ENCODE assay signal across 31 mouse cellular contexts in genomic region chr3:92568752-92569151, GRCm38 (mm10). TPM values are rescaled to one million over a fixed set of nuclear protein-coding genes. Genes with fewer than 3 reads are reported as not detected.
"Had no signal": no experiment of that assay in that cellular context is flagged by ENCODE, and none has a peak within 500 bp of the region (broad histone marks: within the 10 kb centered on the region; RNA-seq: fewer than 3 reads in every experiment).

No protein-coding gene starts in this region.

- H3K9ac ChIP-seq: liver, embryonic 13.5 days; midbrain, embryonic 12.5 days; midbrain, embryonic 15.5 days; neural tube, embryonic 13.5 days; stomach, embryonic 15.5 days had no signal

- H3K4me3 ChIP-seq: liver, embryonic 13.5 days; midbrain, embryonic 12.5 days; midbrain, embryonic 15.5 days; neural tube, embryonic 13.5 days; stomach, embryonic 15.5 days had no signal

- H3K4me2 ChIP-seq: liver, embryonic 13.5 days; midbrain, embryonic 12.5 days; midbrain, embryonic 15.5 days; neural tube, embryonic 13.5 days; stomach, embryonic 15.5 days had no signal

- H3K9me3 ChIP-seq: liver, embryonic 13.5 days; midbrain, embryonic 12.5 days; midbrain, embryonic 15.5 days; neural tube, embryonic 13.5 days; stomach, embryonic 15.5 days had no signal

- H3K36me3 ChIP-seq: liver, embryonic 13.5 days; midbrain, embryonic 12.5 days; midbrain, embryonic 15.5 days; neural tube, embryonic 13.5 days; stomach, embryonic 15.5 days had no signal

- H3K4me1 ChIP-seq: liver, embryonic 13.5 days; midbrain, embryonic 12.5 days; midbrain, embryonic 15.5 days; neural tube, embryonic 13.5 days; stomach, embryonic 15.5 days had no signal

- H3K27me3 ChIP-seq: liver, embryonic 13.5 days; midbrain, embryonic 12.5 days; midbrain, embryonic 15.5 days; neural tube, embryonic 13.5 days; stomach, embryonic 15.5 days had no signal

- ATAC-seq: hindbrain, postnatal 0 days; inflammation-experienced regulatory T-cells, adult 6 months; intestine, embryonic 16.5 days; midbrain, embryonic 15.5 days had no signal

- H3K27ac ChIP-seq: hindbrain, postnatal 0 days; liver, embryonic 13.5 days; macrophage; midbrain, embryonic 12.5 days; midbrain, embryonic 15.5 days; neural tube, embryonic 13.5 days; stomach, embryonic 15.5 days had no signal

- DNase-seq: kidney, adult 18-20 months; kidney, adult 9 months; kidney, postnatal 14 days; kidney, postnatal 4 days; layer of hippocampus, adult 9-11 months; liver, embryonic 13.5 days; retina, postnatal 1 day; right cerebral cortex, postnatal 25 days; thymus, postnatal 25 days had no signal

RNA-seq across cellular contexts. Expression of gene Ivl, which starts 4.8 kb away (rescaled TPM):
- total RNA-seq: hindbrain, postnatal 0 days; layer of hippocampus, adult 18-20 months; layer of hippocampus, postnatal 25 days; left cerebral cortex, adult 18-20 months; left cerebral cortex, postnatal 10 days; left cerebral cortex, postnatal 36 days; liver, adult 2 months; megakaryocyte, adult 5-6 weeks; neutrophil, adult 5-6 weeks had no signal
- polyA plus RNA-seq: hindbrain, postnatal 0 days; inflammation-experienced regulatory T-cells, adult 6 months; limb, embryonic 11.5 days; liver, adult 2 months; liver, embryonic 16.5 days; macrophage; midbrain, embryonic 12.5 days; midbrain, embryonic 15.5 days; neural tube, embryonic 13.5 days; small intestine, adult 2 months had no signal

RNA-seq across cellular contexts. Expression of gene Smcp, which starts 20.0 kb away (rescaled TPM):
- total RNA-seq: hindbrain, postnatal 0 days; layer of hippocampus, adult 18-20 months; layer of hippocampus, postnatal 25 days; left cerebral cortex, adult 18-20 months; left cerebral cortex, postnatal 10 days; left cerebral cortex, postnatal 36 days; liver, adult 2 months; megakaryocyte, adult 5-6 weeks; neutrophil, adult 5-6 weeks had no signal
- polyA plus RNA-seq: hindbrain, postnatal 0 days; inflammation-experienced regulatory T-cells, adult 6 months; kidney, embryonic 16.5 days; limb, embryonic 11.5 days; limb, embryonic 14.5 days; liver, adult 2 months; liver, embryonic 13.5 days; macrophage; midbrain, embryonic 12.5 days; midbrain, embryonic 15.5 days; neural tube, embryonic 13.5 days had no signal

RNA-seq across cellular contexts. Expression of gene 2310046K23Rik, which starts 34.4 kb away (rescaled TPM):
- total RNA-seq: hindbrain, postnatal 0 days; layer of hippocampus, adult 18-20 months; layer of hippocampus, postnatal 25 days; left cerebral cortex, adult 18-20 months; left cerebral cortex, postnatal 10 days; left cerebral cortex, postnatal 36 days; liver, adult 2 months; megakaryocyte, adult 5-6 weeks; neutrophil, adult 5-6 weeks had no signal
- polyA plus RNA-seq: hindbrain, postnatal 0 days; inflammation-experienced regulatory T-cells, adult 6 months; intestine, embryonic 16.5 days; kidney, embryonic 16.5 days; limb, embryonic 11.5 days; limb, embryonic 14.5 days; liver, adult 2 months; liver, embryonic 13.5 days; liver, embryonic 16.5 days; macrophage; midbrain, embryonic 12.5 days; midbrain, embryonic 15.5 days; neural tube, embryonic 13.5 days; small intestine, adult 2 months; stomach, embryonic 15.5 days; thymus, postnatal 0 days had no signal

RNA-seq across cellular contexts. Expression of gene 2210017I01Rik, which starts 38.5 kb away (rescaled TPM):
- total RNA-seq: hindbrain, postnatal 0 days; layer of hippocampus, adult 18-20 months; layer of hippocampus, postnatal 25 days; left cerebral cortex, adult 18-20 months; left cerebral cortex, postnatal 10 days; left cerebral cortex, postnatal 36 days; liver, adult 2 months; megakaryocyte, adult 5-6 weeks; neutrophil, adult 5-6 weeks had no signal
- polyA plus RNA-seq: hindbrain, postnatal 0 days; inflammation-experienced regulatory T-cells, adult 6 months; intestine, embryonic 16.5 days; kidney, embryonic 16.5 days; limb, embryonic 11.5 days; limb, embryonic 14.5 days; liver, adult 2 months; liver, embryonic 13.5 days; liver, embryonic 16.5 days; macrophage; midbrain, embryonic 12.5 days; midbrain, embryonic 15.5 days; neural tube, embryonic 13.5 days; small intestine, adult 2 months; stomach, embryonic 15.5 days; thymus, postnatal 0 days had no signal

RNA-seq across cellular contexts. Expression of gene Lce6a, which starts 52.7 kb away (rescaled TPM):
- total RNA-seq: hindbrain, postnatal 0 days; layer of hippocampus, adult 18-20 months; layer of hippocampus, postnatal 25 days; left cerebral cortex, adult 18-20 months; left cerebral cortex, postnatal 10 days; left cerebral cortex, postnatal 36 days; liver, adult 2 months; megakaryocyte, adult 5-6 weeks; neutrophil, adult 5-6 weeks had no signal
- polyA plus RNA-seq: hindbrain, postnatal 0 days; inflammation-experienced regulatory T-cells, adult 6 months; intestine, embryonic 16.5 days; kidney, embryonic 16.5 days; limb, embryonic 11.5 days; liver, adult 2 months; liver, embryonic 13.5 days; macrophage; midbrain, embryonic 12.5 days; midbrain, embryonic 15.5 days; neural tube, embryonic 13.5 days; small intestine, adult 2 months; stomach, embryonic 15.5 days; thymus, postnatal 0 days had no signal
